Mouse (Mus musculus) liver, embryonic 16.5 days (tissue): Measurements from ENCODE around the gene Scgb1b3. TPM values are rescaled to one million over a fixed set of nuclear protein-coding genes. Genes with fewer than 3 reads are reported as not detected.

Experiments used
- ATAC-seq: fragments of 200-750 bp; cut with Nextera tagmentation; 2 replicates; pipeline ENCODE4 v1.8.0; 2017; ENCODE audit warnings: low read depth, mild to moderate bottlenecking, moderate number of reproducible peaks, moderate library complexity
- H3K27ac ChIP-seq: fragments of 300-500 bp; sonication (generic); 2 replicates; pipeline ENCODE4 v1.5.1; 2014; ENCODE audit warnings: mild to moderate bottlenecking, low read length
- H3K27me3 ChIP-seq: fragments of 300-500 bp; sonication (generic); 2 replicates; pipeline ENCODE4 v1.6.1; 2014; ENCODE audit warnings: low read depth, low read length, mixed read lengths; ENCODE audit not compliant: control insufficient read depth, insufficient read depth
- H3K36me3 ChIP-seq: fragments of 300-500 bp; sonication (generic); 2 replicates; pipeline ENCODE4 v1.6.1; 2014; ENCODE audit warnings: mild to moderate bottlenecking; ENCODE audit not compliant: control insufficient read depth, insufficient read depth
- H3K4me1 ChIP-seq: fragments of 300-500 bp; sonication (generic); 2 replicates; pipeline ENCODE4 v1.6.1; 2014; ENCODE audit warnings: low read depth, low read length, mixed read lengths; ENCODE audit not compliant: control insufficient read depth
- H3K4me2 ChIP-seq: fragments of 300-500 bp; sonication (generic); 2 replicates; pipeline ENCODE4 v1.6.1; 2014; ENCODE audit warnings: low read depth, low read length, mixed read lengths
- H3K4me3 ChIP-seq: fragments of 300-500 bp; sonication (generic); 2 replicates; pipeline ENCODE4 v1.5.1; 2014; ENCODE audit warnings: low read depth, mild to moderate bottlenecking, low read length
- H3K9ac ChIP-seq: fragments of 300-500 bp; sonication (generic); 2 replicates; pipeline ENCODE4 v1.6.1; 2014; ENCODE audit warnings: low read depth, low read length
- H3K9me3 ChIP-seq: fragments of 300-500 bp; sonication (generic); replicated peaks from 2 replicates; pipeline ENCODE4 v1.6.1; 2016; ENCODE audit warnings: low read length; ENCODE audit not compliant: control insufficient read depth
- WGBS: fragments of 180-500 bp; shearing (Covaris S2); extraction: QIAGEN DNeasy Blood & Tissue Kit; methylation state at CpG from one replicate; pipeline ENCODE4 v1.1.7; 2014; ENCODE audit not compliant: insufficient replicate concordance; 5-methylcytosine and 5-hydroxymethylcytosine counted together
- polyA plus RNA-seq: library from polyadenylated mRNA; unstranded; fragments of >200 nt; fragmentation: Nextera tagmentation; extraction: Ambion mirVana; gene quantifications from 2 replicates; pipeline ENCODE4 v1.2.1, GENCODE M21; 2015

The Scgb1b3 gene
- not detected in 2 replicates for polyA plus RNA-seq

- Histone ChIP-seq H3K9me3 (no peaks in the 10 kb centered on the region), H3K4me3 (no peak within 1 kb of the TSS), H3K9ac (no peak within 1 kb of the TSS), H3K36me3 (no peaks in the 10 kb centered on the region), H3K27ac (no peak within 1 kb of the TSS), H3K27me3 (no peaks in the 10 kb centered on the region), H3K4me2 (no peak within 1 kb of the TSS), H3K4me1 (no peaks in the 10 kb centered on the region)
- 45% methylated on average over 3 of the region's 3 CpGs for WGBS
- no peak for ATAC-seq
These were observed at the start of gene Scgb1b3 for GRCm38 (mm10) chr7:31375292-31375691. Gene Scgb1b3, plus strand, starts transcription at chr7:31375592.

GRCm38 (mm10) chr7:31362022-31362560, 13.3 kb upstream of the Scgb1b3 start, which contains the start of gene Scgb2b3:
Gene Scgb2b3, minus strand, starts transcription at chr7:31362072.
- no peak within 1 kb of the TSS for H3K27ac ChIP-seq
- H3K4me1 ChIP-seq = no peaks in the 10 kb centered on the region
- H3K9ac ChIP-seq = no peak within 1 kb of the TSS
- no peak within 1 kb of the TSS for H3K4me2 ChIP-seq
- H3K4me3 ChIP-seq = no peak within 1 kb of the TSS
- no peaks in the 10 kb centered on the region for H3K27me3 ChIP-seq
- H3K9me3 ChIP-seq = no peaks in the 10 kb centered on the region
- no peak for ATAC-seq
- WGBS = 36% methylated on average over 4 of the region's 4 CpGs
- H3K36me3 ChIP-seq = no peaks in the 10 kb centered on the region

Other genes with a start within 250 kb of the Scgb1b3 start
- gene Scn1b, start 248.6 kb upstream of the Scgb1b3 start, polyA plus RNA-seq = 0.75 and 0.76 TPM in 2 replicates
- gene Gramd1a, start 219.7 kb upstream of the Scgb1b3 start, polyA plus RNA-seq = 10.2 and 11.6 TPM in 2 replicates
- not detected in 2 replicates for gene Scgb2b2, start 85.1 kb upstream of the Scgb1b3 start, polyA plus RNA-seq
- not detected in 2 replicates for gene Scgb1b2, start 83.8 kb upstream of the Scgb1b3 start, polyA plus RNA-seq
- gene Scgb2b3, start 13.5 kb upstream of the Scgb1b3 start, polyA plus RNA-seq = not detected in 2 replicates